Mouse (Mus musculus): ENCODE results near the gene Ctso. TPM values are rescaled to one million over a fixed set of nuclear protein-coding genes. Genes with fewer than 3 reads are reported as not detected.

The Ctso gene
- total and polyA plus RNA-seq, 3 experiments, result 0.15 to 0.50 TPM; not detected in 1

GRCm38 (mm10) chr3:81949048-81949447 lies 16.6 kb downstream of the Ctso start:
- Histone ChIP-seq H3K36me3 (ENCODE audit: control insufficient read depth in 1 of 2, insufficient read depth in 2 of 2, low read length in 2 of 2) (no peaks in the 10 kb centered on the region), H3K27me3 (ENCODE audit: control insufficient read depth in 1 of 2, insufficient read depth in 2 of 2, low read length in 2 of 2) (no peaks in the 10 kb centered on the region), H3K9ac (ENCODE audit: control insufficient read depth, low read depth, low read length, poor library complexity, severe bottlenecking) (no peak overlapping the region), H3K4me1 (ENCODE audit: control insufficient read depth in 1 of 2, insufficient read depth in 2 of 2, low read length in 2 of 2) (no peaks in the 10 kb centered on the region), H3K79me2 (ENCODE audit: control insufficient read depth, insufficient read depth, low read length, poor library complexity) (no peaks in the 10 kb centered on the region), H3K9me3 (replicated peaks; ENCODE audit: insufficient read depth, low read length) (no peaks in the 10 kb centered on the region), H3K27ac (ENCODE audit: control insufficient read depth, low read depth, low read length) (no peak overlapping the region), H3K4me3 (ENCODE audit: control insufficient read depth in 1 of 2, insufficient read depth in 1 of 2, low read depth in 2 of 2, low read length in 2 of 2) (no peak overlapping the region)
- no peak for DNase-seq (ENCODE audit: low read depth, low spot score)
- TF ChIP-seq MAX (IDR thresholded peaks at IDR 0.05; ENCODE audit: low read length), result no peak
- 0 out of 2 replicates have a peak, but pooled peaks have one; percentile 5 for TF ChIP-seq TCF12 (IDR thresholded peaks at IDR 0.05; ENCODE audit: low read depth, low read length)

GRCm38 (mm10) chr3:81951785-81952184 lies 19.4 kb downstream of the Ctso start:
- Histone ChIP-seq H3K9me3 (replicated peaks; ENCODE audit: insufficient read depth, low read length) (no peaks in the 10 kb centered on the region), H3K4me3 (ENCODE audit: control insufficient read depth in 1 of 2, insufficient read depth in 1 of 2, low read depth in 2 of 2, low read length in 2 of 2) (no peak overlapping the region), H3K27me3 (ENCODE audit: control insufficient read depth in 1 of 2, insufficient read depth in 2 of 2, low read length in 2 of 2) (no peaks in the 10 kb centered on the region), H3K27ac (ENCODE audit: control insufficient read depth, low read depth, low read length) (no peak overlapping the region), H3K9ac (ENCODE audit: control insufficient read depth, low read depth, low read length, poor library complexity, severe bottlenecking) (no peak overlapping the region), H3K4me1 (ENCODE audit: control insufficient read depth in 1 of 2, insufficient read depth in 2 of 2, low read length in 2 of 2) (no peaks in the 10 kb centered on the region), H3K79me2 (ENCODE audit: control insufficient read depth, insufficient read depth, low read length, poor library complexity) (no peaks in the 10 kb centered on the region), H3K36me3 (ENCODE audit: control insufficient read depth in 1 of 2, insufficient read depth in 2 of 2, low read length in 2 of 2) (no peaks in the 10 kb centered on the region)
- TF ChIP-seq MYC (IDR thresholded peaks at IDR 0.05; ENCODE audit: low read depth, low read length) (no peak), USF1 (IDR thresholded peaks at IDR 0.05; ENCODE audit: low read depth, low read length) (no peak)
- no peak for DNase-seq (ENCODE audit: low read depth, low spot score)

- Histone ChIP-seq H3K9me3 (replicated peaks; ENCODE audit: insufficient read depth, low read length) (no peaks in the 10 kb centered on the region), H3K27ac (ENCODE audit: control insufficient read depth, low read depth, low read length) (no peak overlapping the region), H3K79me2 (ENCODE audit: control insufficient read depth, insufficient read depth, low read length, poor library complexity) (no peaks in the 10 kb centered on the region), H3K36me3 (ENCODE audit: control insufficient read depth in 1 of 2, insufficient read depth in 2 of 2, low read length in 2 of 2) (no peaks in the 10 kb centered on the region), H3K4me3 (ENCODE audit: control insufficient read depth in 1 of 2, insufficient read depth in 1 of 2, low read depth in 2 of 2, low read length in 2 of 2) (no peak overlapping the region), H3K4me1 (ENCODE audit: control insufficient read depth in 1 of 2, insufficient read depth in 2 of 2, low read length in 2 of 2) (no peaks in the 10 kb centered on the region), H3K27me3 (ENCODE audit: control insufficient read depth in 1 of 2, insufficient read depth in 2 of 2, low read length in 2 of 2) (no peaks in the 10 kb centered on the region), H3K9ac (ENCODE audit: control insufficient read depth, low read depth, low read length, poor library complexity, severe bottlenecking) (no peak overlapping the region)
- no peak for TF ChIP-seq ETS1 (IDR thresholded peaks at IDR 0.05; ENCODE audit: low read depth, low read length)
- TF ChIP-seq BHLHE40 (IDR thresholded peaks at IDR 0.05; ENCODE audit: borderline replicate concordance, low read depth, low read length), result no peak
- no peak for TF ChIP-seq TBP (IDR thresholded peaks at IDR 0.05; ENCODE audit: low read depth, low read length)
- TF ChIP-seq EP300 (IDR thresholded peaks at IDR 0.05; ENCODE audit: low read depth in 1 of 2, low read length in 2 of 2), result no peak
- no peak for TF ChIP-seq CHD1 (IDR thresholded peaks at IDR 0.05; ENCODE audit: low read depth, low read length)
- TF ChIP-seq GABPA (IDR thresholded peaks at IDR 0.05; ENCODE audit: low read depth, low read length), result no peak
- TF ChIP-seq MEF2A (IDR thresholded peaks at IDR 0.05; ENCODE audit: extremely low read depth, insufficient replicate concordance, low read depth, low read length, poor library complexity, severe bottlenecking), result no peak
- no peak for TF ChIP-seq E2F4 (IDR thresholded peaks at IDR 0.05; ENCODE audit: borderline replicate concordance, low read depth, low read length)
- TF ChIP-seq CHD2 (IDR thresholded peaks at IDR 0.05; ENCODE audit: low read length), result no peak
- no peak for TF ChIP-seq POLR2AphosphoS5 (IDR thresholded peaks at IDR 0.05; ENCODE audit: borderline replicate concordance, low read depth, low read length)
- no peak for TF ChIP-seq MYB (IDR thresholded peaks at IDR 0.05; ENCODE audit: low read depth, low read length)
- TF ChIP-seq TCF12 (IDR thresholded peaks at IDR 0.05; ENCODE audit: low read depth, low read length), result no peak
- no peak for DNase-seq (ENCODE audit: low read depth, low spot score)
These were observed 25.1 kb downstream of the Ctso start for GRCm38 (mm10) chr3:81957484-81957883.
